Mouse (Mus musculus): ENCODE data around the gene Rexo5.

- TF ChIP-seq CTCF (IDR thresholded peaks at IDR 0.05; ENCODE audit: borderline replicate concordance, extremely low read depth, insufficient read depth, insufficient read length) (no peak), POLR2A (IDR thresholded peaks at IDR 0.05; ENCODE audit: borderline replicate concordance, extremely low read depth, insufficient read depth, insufficient read length, poor library complexity, severe bottlenecking) (no peak)
Measured at GRCm38 (mm10) chr7:119860116-119860515, 66.3 kb downstream of the Rexo5 start.
